Mouse (Mus musculus) embryo, embryonic 10.5 days (tissue): Measurements from ENCODE around the gene Lmln.
A peak's percentile ranks its signal among the peaks of the same experiment; 100 is the strongest.
"Not testable (repeated sequence)": the region's sequence is repeated elsewhere in the genome, so short reads cannot be mapped to it uniquely, and the experiment has no call there.

Source experiments
- DNase-seq: peaks from one replicate; pipeline ENCODE4 v3.0.0-alpha.2; 2015; ENCODE audit warnings: low spot score

Lmln gene

DNA sequence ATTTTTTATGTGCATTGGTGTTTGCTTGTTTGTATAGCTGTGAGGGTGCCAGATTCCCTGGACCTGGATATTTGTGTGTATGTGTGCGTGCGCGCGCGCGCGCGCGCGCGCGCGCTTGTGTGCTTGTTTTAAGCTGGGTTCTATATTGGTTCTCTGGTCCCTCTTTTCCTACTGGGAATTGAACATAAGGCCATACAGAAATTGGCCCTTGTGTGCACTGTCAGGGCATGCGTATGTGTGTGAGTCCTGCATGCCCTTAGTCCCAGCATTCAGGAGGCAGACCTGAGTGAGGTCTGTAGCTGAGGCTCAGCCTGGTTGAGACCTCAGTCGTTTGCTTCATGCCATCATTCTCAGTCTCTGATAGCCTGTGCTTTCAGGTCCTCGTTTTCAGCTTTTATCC lies 4.3 kb upstream of the Lmln start:
- no peak for DNase-seq

- DNase-seq = not testable (repeated sequence)
Measured at GRCm38 (mm10) chr16:33058656-33059055, 3.7 kb upstream of the Lmln start.

- no peak for DNase-seq
Measured at GRCm38 (mm10) chr16:33059471-33059870, 2.9 kb upstream of the Lmln start.

GRCm38 (mm10) chr16:33060926-33061325 lies 1.4 kb upstream of the Lmln start:
- no peak for DNase-seq

DNA sequence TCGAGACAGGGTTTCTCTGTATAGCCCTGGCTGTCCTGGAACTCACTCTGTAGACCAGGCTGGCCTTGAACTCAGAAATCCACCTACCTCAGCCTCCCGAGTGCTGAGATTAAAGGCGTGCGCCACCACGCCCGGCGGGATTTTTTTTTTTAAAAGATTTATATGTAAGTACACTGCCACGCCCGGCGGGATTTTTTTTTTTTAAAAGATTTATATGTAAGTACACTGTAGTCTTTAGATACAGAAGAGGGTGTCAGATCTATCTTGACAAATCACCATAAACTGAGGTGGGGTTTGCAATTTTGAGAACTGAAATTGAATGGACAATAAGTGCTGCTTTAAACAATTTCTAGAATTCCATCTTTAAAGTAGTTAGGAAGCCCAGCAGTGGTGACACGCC lies 921 bp upstream of the Lmln start:
- no peak for DNase-seq

GRCm38 (mm10) chr16:33062682-33063131 lies 386 bp downstream of the Lmln start:
- DNase-seq = peak; percentile 46

DNA sequence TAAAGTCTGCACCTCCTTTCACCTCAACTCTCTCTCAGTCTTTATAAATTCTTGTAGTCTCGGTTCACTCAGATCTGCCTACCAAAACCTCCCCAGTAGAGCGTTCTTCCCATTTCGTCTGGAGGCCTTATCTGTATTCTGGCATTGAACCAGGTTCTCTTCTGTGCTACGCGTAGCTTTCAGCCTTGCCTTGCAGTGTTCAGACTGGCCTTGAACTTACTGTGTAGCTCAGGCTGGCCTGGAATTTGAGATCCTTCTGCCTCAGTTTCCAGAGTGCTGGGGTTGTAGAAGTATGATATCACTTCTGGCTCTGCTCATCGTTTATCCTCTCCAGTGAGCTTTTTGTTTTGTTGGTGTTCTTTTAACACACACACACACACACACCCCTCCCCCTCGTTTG lies 946 bp downstream of the Lmln start:
- no peak for DNase-seq

DNA sequence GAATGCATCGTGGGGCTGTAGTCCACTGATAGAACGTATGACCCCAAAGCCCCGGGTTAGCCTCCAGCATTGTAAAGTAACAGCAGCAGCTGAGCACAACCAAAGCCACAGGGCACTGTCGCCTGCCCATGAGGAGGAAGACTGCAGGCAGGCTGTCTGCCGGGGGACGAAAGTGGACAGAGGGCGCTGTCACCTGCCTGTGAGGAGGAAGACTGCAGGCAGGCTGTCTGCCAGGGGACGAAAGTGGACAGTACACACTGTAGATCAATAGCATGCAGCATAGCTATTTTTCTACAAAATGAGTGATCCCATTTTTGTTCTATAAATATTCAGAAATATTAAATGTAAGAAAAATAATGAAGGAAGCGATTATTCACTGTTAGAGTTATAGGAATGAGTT lies 2.3 kb downstream of the Lmln start:
- DNase-seq = no peak

DNA sequence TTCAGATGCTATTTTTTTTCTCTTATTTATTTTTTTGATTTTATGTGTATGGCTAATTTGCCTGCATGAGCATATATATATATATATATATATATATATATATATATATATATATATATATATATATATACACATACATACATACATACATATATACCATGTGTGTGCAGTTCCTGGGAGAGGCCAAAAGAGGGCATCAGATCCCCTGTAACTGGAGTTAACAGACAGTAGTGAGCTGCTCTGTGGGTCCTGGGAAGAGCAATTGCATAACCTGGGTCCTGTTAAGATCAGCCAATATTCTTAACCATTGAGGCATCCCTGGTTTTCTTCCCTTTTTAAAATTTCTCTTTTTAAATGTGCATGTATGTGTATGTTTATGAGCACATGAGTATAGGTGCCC lies 8.6 kb downstream of the Lmln start:
- no peak for DNase-seq

DNA sequence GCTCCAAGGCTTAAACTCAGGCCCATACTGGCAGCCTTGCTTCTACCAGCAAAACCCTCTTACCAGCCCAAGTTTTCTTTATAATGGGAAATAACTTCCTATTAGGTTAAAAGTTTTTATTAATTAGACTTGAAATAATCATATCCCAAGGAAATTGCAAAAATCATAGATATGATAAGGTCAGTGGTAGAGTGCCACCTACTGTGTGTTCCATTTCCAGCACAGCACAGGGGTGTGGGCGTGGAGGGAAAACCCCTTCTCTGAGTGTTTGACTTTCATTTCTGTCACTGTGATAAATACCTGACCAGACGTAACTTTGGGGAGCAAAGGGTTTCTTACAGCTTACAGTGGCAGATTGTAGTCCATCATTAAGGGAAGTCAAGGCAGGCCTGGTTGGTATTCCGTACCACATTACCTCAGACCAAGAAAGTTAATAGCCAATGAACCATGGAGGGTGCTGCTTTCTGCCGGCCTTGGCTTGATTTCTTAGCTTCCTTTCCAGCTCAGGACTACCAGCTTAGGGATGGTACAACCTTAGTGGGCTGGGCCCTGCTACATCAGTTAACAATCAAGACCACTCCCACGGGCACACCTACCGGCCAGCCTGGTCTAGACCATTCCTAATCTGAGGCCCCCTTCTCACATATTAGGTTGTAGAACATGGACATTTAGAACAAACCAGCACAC lies 10.7 kb downstream of the Lmln start:
- DNase-seq = no peak

- DNase-seq = no peak
Measured at GRCm38 (mm10) chr16:33074967-33075366, 12.6 kb downstream of the Lmln start.

GRCm38 (mm10) chr16:33076078-33076477 lies 13.8 kb downstream of the Lmln start:
- DNase-seq = no peak

DNA sequence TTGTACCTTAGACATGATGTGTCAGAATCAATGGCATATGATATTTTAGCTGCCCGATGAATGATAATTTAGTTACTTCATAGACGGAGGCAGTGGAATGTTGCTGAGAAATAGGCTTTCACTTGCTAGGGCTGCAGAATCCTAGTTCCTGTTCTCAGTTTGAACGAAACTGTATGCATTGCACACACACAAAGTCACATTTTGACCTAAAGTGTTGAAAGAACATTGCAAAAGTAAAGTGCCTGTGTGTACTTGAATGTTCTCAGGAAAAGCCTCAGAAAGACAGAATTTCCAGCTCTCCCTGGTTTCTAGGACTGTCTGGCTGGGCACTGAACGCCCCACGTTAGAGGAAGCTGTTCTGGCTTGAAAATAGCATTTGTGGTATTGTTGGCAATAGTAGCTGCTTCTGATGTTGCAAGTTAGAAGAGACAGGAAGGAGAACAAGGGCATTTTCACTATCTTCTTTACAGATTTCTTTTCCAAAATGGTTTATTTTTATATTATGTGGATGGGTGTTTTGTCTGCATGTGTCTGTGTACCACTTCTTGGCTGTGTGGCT lies 14.8 kb downstream of the Lmln start:
- no peak for DNase-seq

DNA sequence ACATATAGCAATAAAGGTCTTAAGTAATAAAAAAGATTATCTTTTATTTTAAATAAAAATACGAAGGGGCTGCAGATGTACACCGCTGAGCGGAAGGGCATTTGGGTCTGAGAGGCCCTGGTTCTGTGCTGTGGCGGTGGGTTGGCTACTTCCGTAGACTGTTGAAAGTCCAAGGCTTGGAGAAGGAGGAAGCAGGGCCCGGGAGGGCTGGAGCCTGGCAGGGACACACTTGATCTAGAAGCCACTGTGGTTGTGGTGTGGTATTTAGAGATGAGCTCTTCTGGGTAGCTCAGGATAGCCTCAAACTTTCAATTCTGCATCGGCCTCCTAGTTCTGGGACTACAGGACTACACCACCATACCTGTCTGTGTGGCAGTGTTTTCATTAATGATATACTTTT lies 17.7 kb downstream of the Lmln start:
- DNase-seq = no peak

- DNase-seq = no peak
Measured at GRCm38 (mm10) chr16:33082951-33083350, 20.6 kb downstream of the Lmln start.

DNA sequence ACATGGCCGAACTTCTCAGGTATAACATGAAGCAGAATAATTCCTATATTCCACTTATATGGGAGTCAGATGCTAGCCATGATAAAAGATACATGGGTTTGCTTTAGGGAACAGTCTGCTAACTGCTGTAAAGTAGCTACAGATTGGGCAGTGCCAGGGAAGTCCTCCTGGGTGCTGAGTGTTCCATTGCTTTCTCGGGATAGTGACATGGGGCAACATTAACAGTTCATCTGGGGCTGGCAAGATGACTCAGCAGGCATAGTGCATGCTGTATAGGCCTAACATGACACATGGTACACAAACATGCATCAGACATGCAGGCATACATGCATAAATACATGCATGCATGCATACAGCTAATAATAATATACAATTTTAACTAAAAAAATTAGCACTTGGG lies 21.7 kb downstream of the Lmln start:
- no peak for DNase-seq

GRCm38 (mm10) chr16:33085666-33086065 lies 23.3 kb downstream of the Lmln start:
- no peak for DNase-seq

GRCm38 (mm10) chr16:33113726-33114125 lies 51.4 kb downstream of the Lmln start:
- DNase-seq = no peak

DNA sequence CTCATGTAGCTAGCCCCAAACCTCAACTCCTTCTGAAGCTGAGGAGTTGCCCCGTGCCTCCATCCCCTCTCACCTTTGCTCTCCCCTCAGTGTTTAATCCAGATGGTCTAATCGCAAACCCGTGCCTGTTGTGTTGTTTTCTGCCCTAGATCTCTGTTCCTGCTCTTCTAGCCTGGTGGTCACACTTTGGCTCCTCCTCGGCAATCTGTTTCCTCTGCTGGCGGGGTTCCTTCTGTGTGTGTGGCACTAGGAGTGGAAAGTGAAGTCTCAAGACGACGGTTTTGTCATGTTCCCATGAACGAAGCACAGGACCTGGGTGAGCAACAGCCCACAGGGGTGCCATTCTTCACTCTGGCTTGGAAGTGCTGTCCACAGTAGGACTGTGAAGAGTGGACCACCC lies 61.1 kb downstream of the Lmln start:
- no peak for DNase-seq

DNA sequence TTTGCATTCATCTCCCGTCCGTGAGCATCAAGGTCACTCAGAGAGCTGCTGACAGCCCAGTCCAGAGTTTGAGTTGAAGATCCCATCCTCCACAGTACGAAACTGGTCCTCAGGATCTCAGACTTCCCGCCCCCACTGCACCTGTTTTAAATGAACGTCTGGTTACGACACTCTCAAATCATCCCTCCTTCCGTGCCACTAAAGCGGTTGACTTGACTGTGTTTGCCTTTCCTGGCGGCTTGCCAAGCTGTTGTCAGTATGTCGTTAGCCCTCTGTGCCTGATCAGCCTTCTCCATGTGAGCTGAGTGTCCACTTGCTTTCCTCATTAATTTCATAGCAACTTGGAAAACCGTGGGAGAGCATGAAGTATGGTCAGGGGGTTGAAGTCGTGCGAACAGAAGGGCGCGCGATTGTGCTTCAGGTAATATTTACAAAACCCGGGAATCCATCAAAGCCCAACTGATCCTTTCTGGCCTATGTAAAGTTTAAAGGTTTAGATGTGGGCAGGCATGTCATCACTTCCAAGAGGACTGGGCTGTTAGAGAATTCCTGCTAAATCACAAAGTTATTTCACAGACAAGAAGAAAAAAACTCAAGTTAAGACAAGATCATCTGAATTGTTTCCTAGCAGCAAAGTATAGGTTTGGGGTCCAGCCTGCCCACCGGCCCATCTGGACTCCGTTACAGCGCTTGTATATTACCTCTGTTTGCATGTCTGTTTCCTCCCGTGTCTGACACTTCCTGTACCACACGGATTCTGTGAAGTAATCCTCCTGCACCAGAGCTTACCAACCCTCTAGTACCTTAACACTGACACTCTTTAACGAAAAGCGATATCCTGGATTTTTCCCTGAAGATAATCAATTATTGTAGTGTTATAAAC lies 61.9 kb downstream of the Lmln start:
- DNase-seq = peak; percentile 26

GRCm38 (mm10) chr16:33127052-33127451 lies 64.7 kb downstream of the Lmln start:
- no peak for DNase-seq

DNA sequence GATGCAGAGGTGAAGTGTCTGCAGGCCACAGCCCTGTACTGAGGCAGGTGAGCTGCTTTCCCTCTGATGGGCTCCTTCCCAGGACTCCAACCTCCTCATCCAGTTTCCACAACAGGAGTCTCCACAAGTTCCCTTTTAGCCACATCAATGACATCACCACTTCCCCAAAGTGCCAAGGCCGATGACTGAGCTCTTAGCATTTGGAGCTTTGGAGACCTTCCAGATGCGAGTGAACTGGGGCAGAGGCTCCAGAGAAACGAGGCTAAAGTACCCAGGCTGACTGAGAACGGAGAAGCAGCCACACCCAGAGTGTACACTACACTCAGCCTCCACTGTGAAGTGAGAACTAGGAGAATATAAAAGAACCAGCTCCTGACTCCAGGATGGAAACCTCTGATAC lies 68.4 kb downstream of the Lmln start:
- DNase-seq = no peak

- no peak for DNase-seq
Measured at GRCm38 (mm10) chr16:33133186-33133585, 70.9 kb downstream of the Lmln start.
